Mouse (Mus musculus) forelimb bud, embryonic 11.5 days (tissue): ENCODE measurements at regions not wholly inside any gene's neighbourhood (a gene's known extent, or its start where the extent isn't known, plus 50 kb on each side); places are given as distances from the start of the nearest gene placed in this dataset.
"Not testable (repeated sequence)": the region's sequence is repeated elsewhere in the genome, so short reads cannot be mapped to it uniquely, and the experiment has no call there.

ENCODE experiments used
- DNase-seq: peaks from one replicate; pipeline ENCODE4 v3.0.0-alpha.2; 2012; ENCODE audit warnings: low read depth, low spot score

GRCm38 (mm10) chr7:92984701-92985682, 94.7 kb upstream of the Fam181b start:
- no peak for DNase-seq

GRCm38 (mm10) chr7:92985683-92986070, 94.0 kb upstream of the Fam181b start:
- no peak for DNase-seq

GRCm38 (mm10) chr7:92998886-92999285, 80.8 kb upstream of the Fam181b start:
- no peak for DNase-seq

GRCm38 (mm10) chr7:93006694-93007231, 72.9 kb upstream of the Fam181b start:
- not testable (repeated sequence) for DNase-seq

GRCm38 (mm10) chr7:93007721-93008120, 71.9 kb upstream of the Fam181b start:
- no peak for DNase-seq

GRCm38 (mm10) chr7:93019390-93019789, 60.3 kb upstream of the Fam181b start:
- no peak for DNase-seq

- DNase-seq: no peak
Observed at GRCm38 (mm10) chr7:93023489-93024130, 56.1 kb upstream of the Fam181b start.

- DNase-seq: peak; percentile 19
Observed at GRCm38 (mm10) chr7:93026231-93026630, 53.4 kb upstream of the Fam181b start.
